Mouse (Mus musculus): ENCODE measurements at regions not wholly inside any gene's neighbourhood (a gene's known extent, or its start where the extent isn't known, plus 50 kb on each side); places are given as distances from the start of the nearest gene placed in this dataset.

DNA sequence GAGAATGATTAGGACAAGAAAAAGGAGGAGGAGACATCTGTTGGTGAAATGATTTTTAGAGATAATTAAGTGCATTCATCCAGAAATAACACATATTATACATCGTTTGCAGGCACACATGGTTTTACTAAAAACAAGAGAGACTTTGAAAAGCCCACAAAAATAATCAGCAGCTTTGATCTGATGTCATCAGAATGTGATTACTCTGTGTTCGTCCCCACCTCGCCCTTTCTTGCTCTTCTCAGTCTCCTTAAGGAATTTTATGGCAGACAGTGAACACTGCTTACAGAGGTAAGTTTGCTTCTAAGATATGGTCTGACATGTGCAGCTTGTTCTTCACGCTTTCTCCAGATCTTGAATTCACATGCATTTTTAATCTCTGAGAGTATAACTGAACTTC lies 1061.3 kb downstream of the Pcdh9 start:
- no peaks in the 10 kb centered on the region for H3K79me2 ChIP-seq (replicated peaks; ENCODE audit: control insufficient read depth, extremely low read depth, insufficient read depth, poor library complexity, severe bottlenecking)
- no peak overlapping the region for H3K4me2 ChIP-seq (ENCODE audit: insufficient read depth, low read depth, poor library complexity, severe bottlenecking)
- TF ChIP-seq CTCF (conservative IDR thresholded peaks at IDR 0.05 in 1 of 2, IDR thresholded peaks at IDR 0.05 in 1 of 2; ENCODE audit: low read depth in 2 of 2, low read length in 2 of 2) (no peak), SMC3 (IDR thresholded peaks at IDR 0.05; ENCODE audit: low read depth, low read length) (no peak)
- in situ Hi-C loops (cut with MboI; ENCODE audit: low pct_ligation_motif_present, low pct_unique_long_range_greater_than_20kb, low sequenced_read_pairs): no loop called here
- H3K27me3 ChIP-seq (replicated peaks): no peaks in the 10 kb centered on the region
- no peak overlapping the region for H3K9ac ChIP-seq (ENCODE audit: insufficient read depth, low read depth)
- dilution Hi-C loops (cut with MboI; ENCODE audit: extremely low pct_ligation_motif_present, extremely low pct_unique_long_range_greater_than_20kb, low sequenced_read_pairs): no loop called here
- DNase-seq (ENCODE audit: extremely low read depth): no peak
- peaks cover 28% of the 10 kb centered on the region for H3K9me3 ChIP-seq (replicated peaks; ENCODE audit: low read length)
- no peak overlapping the region for H3K4me3 ChIP-seq (replicated peaks in 1 of 3; ENCODE audit: low read depth in 2 of 3, low read length in 2 of 3, poor library complexity in 1 of 3)
- H3K27ac ChIP-seq (ENCODE audit: insufficient read depth, low read depth): no peak overlapping the region
- H3K4me1 ChIP-seq (ENCODE audit: control insufficient read depth in 1 of 2, insufficient read depth in 2 of 2): no peaks in the 10 kb centered on the region
- H3K36me3 ChIP-seq (replicated peaks in 1 of 2; ENCODE audit: control insufficient read depth in 1 of 2, insufficient read depth in 1 of 2, low read length in 1 of 2): no peaks in the 10 kb centered on the region

- dilution Hi-C loops (cut with MboI; ENCODE audit: extremely low pct_ligation_motif_present, extremely low pct_unique_long_range_greater_than_20kb, low sequenced_read_pairs): no loop called here
Measured at GRCm38 (mm10) chr14:92826576-92827284, 1063.7 kb downstream of the Pcdh9 start.

GRCm38 (mm10) chr14:92820061-92820460 lies 1070.4 kb downstream of the Pcdh9 start:
- Histone ChIP-seq H3K36me3 (replicated peaks in 1 of 2; ENCODE audit: control insufficient read depth in 1 of 2, insufficient read depth in 1 of 2, low read length in 1 of 2) (no peaks in the 10 kb centered on the region), H3K9me3 (replicated peaks; ENCODE audit: low read length) (peaks cover 28% of the 10 kb centered on the region), H3K4me3 (replicated peaks in 1 of 3; ENCODE audit: low read depth in 2 of 3, low read length in 2 of 3, poor library complexity in 1 of 3) (no peak overlapping the region), H3K4me1 (ENCODE audit: control insufficient read depth in 1 of 2, insufficient read depth in 2 of 2) (no peaks in the 10 kb centered on the region), H3K79me2 (replicated peaks; ENCODE audit: control insufficient read depth, extremely low read depth, insufficient read depth, poor library complexity, severe bottlenecking) (no peaks in the 10 kb centered on the region), H3K9ac (ENCODE audit: insufficient read depth, low read depth) (no peak overlapping the region), H3K27ac (ENCODE audit: insufficient read depth, low read depth) (no peak overlapping the region), H3K4me2 (ENCODE audit: insufficient read depth, low read depth, poor library complexity, severe bottlenecking) (no peak overlapping the region), H3K27me3 (replicated peaks) (no peaks in the 10 kb centered on the region)
- in situ Hi-C loops (cut with MboI; ENCODE audit: low pct_ligation_motif_present, low pct_unique_long_range_greater_than_20kb, low sequenced_read_pairs) (no loop called here), dilution Hi-C loops (cut with MboI; ENCODE audit: extremely low pct_ligation_motif_present, extremely low pct_unique_long_range_greater_than_20kb, low sequenced_read_pairs) (no loop called here)
- no peak for DNase-seq (ENCODE audit: extremely low read depth)
- TF ChIP-seq E2F4 (IDR thresholded peaks at IDR 0.05; ENCODE audit: insufficient replicate concordance, low read depth, low read length) (no peak), HCFC1 (IDR thresholded peaks at IDR 0.05; ENCODE audit: low read depth, low read length) (no peak), GABPA (IDR thresholded peaks at IDR 0.05; ENCODE audit: insufficient replicate concordance, low read depth, low read length) (no peak), MYC (IDR thresholded peaks at IDR 0.05; ENCODE audit: low read depth, low read length) (no peak), MAZ (IDR thresholded peaks at IDR 0.05; ENCODE audit: low read depth, low read length) (no peak), NELFE (IDR thresholded peaks at IDR 0.05; ENCODE audit: low read depth, low read length) (no peak), ETS1 (conservative IDR thresholded peaks at IDR 0.05; ENCODE audit: low read depth, low read length) (no peak), CHD2 (IDR thresholded peaks at IDR 0.05; ENCODE audit: low read length) (no peak)

More at GRCm38 (mm10) chr14:92826576-92827284, 1063.7 kb downstream of the Pcdh9 start:
- H3K27me3 ChIP-seq (replicated peaks): no peaks in the 10 kb centered on the region
- no peaks in the 10 kb centered on the region for H3K79me2 ChIP-seq (replicated peaks; ENCODE audit: control insufficient read depth, extremely low read depth, insufficient read depth, poor library complexity, severe bottlenecking)
- H3K4me2 ChIP-seq (ENCODE audit: insufficient read depth, low read depth, poor library complexity, severe bottlenecking): no peak overlapping the region
- H3K27ac ChIP-seq (ENCODE audit: insufficient read depth, low read depth): no peak overlapping the region
- no peaks in the 10 kb centered on the region for H3K4me1 ChIP-seq (ENCODE audit: control insufficient read depth in 1 of 2, insufficient read depth in 2 of 2)
- H3K9me3 ChIP-seq (replicated peaks; ENCODE audit: low read length): peaks cover 12% of the 10 kb centered on the region
- DNase-seq (ENCODE audit: extremely low read depth): no peak
- in situ Hi-C loops (cut with MboI; ENCODE audit: low pct_ligation_motif_present, low pct_unique_long_range_greater_than_20kb, low sequenced_read_pairs): no loop called here
- H3K4me3 ChIP-seq (replicated peaks in 1 of 3; ENCODE audit: low read depth in 2 of 3, low read length in 2 of 3, poor library complexity in 1 of 3): no peak overlapping the region
- TF ChIP-seq BHLHE40 (IDR thresholded peaks at IDR 0.05; ENCODE audit: low read depth, low read length) (no peak), MEF2A (IDR thresholded peaks at IDR 0.05; ENCODE audit: borderline replicate concordance, low read depth, low read length) (no peak), POLR2AphosphoS2 (IDR thresholded peaks at IDR 0.05; ENCODE audit: low read depth, low read length) (no peak), TBP (conservative IDR thresholded peaks at IDR 0.05; ENCODE audit: low read depth, low read length) (no peak)
- no peaks in the 10 kb centered on the region for H3K36me3 ChIP-seq (replicated peaks in 1 of 2; ENCODE audit: control insufficient read depth in 1 of 2, insufficient read depth in 1 of 2, low read length in 1 of 2)
- no peak overlapping the region for H3K9ac ChIP-seq (ENCODE audit: insufficient read depth, low read depth)
